Mouse (Mus musculus): ENCODE data around the gene Rimklb. TPM values are rescaled to one million over a fixed set of nuclear protein-coding genes. Genes with fewer than 3 reads are reported as not detected.

Gene Rimklb
- polyA plus RNA-seq, 1 experiment from 2014 or later = 13.1 TPM

DNA sequence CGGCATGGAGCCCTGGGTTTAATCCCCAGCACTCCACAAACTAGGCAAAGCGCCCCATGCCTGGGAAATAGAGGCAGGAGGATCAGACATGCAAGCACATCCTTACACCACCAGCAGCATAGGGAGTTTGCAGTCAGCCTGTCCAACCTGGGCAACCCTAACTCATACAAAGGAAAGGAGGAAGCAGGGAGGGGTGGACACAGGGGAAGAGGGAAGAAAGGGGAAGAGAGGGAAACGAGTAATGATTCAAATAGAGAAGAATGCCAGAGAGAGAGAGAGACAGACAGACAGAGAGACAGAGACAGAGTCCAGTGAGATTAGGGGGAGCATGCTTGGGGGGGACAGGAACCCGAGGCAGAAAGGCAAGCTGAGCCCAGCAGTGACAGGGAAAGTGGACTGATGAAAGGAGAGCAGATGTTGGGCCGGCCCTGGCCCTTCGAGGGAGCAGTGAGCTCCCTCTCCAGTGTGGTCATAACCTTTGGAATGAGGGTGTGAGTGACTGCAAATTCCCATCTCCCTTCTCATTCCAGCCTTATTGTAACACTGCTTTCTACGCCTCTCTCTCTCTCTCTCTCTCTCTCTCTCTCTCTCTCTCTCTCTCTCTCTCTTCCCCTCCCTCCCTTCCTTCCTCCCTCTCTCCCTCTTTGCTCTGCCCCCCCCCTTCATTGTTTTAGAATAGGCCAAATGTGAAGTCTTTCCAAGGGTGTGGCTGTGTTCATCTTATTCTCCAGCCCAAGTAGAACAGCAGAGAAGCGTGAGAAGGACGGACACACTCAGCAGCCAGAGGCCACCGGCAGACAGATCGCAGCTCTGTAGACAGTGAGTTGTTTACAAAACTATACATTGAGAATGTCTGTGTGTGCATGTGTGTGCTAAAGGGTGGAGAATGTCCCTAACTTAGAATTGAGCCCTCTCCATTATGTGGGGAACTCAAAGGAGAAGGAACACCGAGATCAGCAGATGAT, 14.6 kb upstream of the Rimklb start:
- DNase-seq (ENCODE audit: low spot score) = no peak
- WGBS = 38% methylated on average over 12 of the region's 12 CpGs
- H3K4me3 ChIP-seq (ENCODE audit: low read depth, low read length) = no peak overlapping the region
- H3K27ac ChIP-seq (ENCODE audit: low read depth) = no peak overlapping the region
- H3K9ac ChIP-seq (ENCODE audit: low read length) = no peak overlapping the region
- no peaks in the 10 kb centered on the region for H3K27me3 ChIP-seq (replicated peaks; ENCODE audit: control insufficient read depth, insufficient read depth, low read length)
- no peaks in the 10 kb centered on the region for H3K4me1 ChIP-seq (replicated peaks; ENCODE audit: control insufficient read depth, insufficient read depth, low read length)
- ATAC-seq (replicated peaks; ENCODE audit: low FRiP score, low TSS enrichment, low read depth) = no peak
- H3K36me3 ChIP-seq (ENCODE audit: control insufficient read depth, insufficient read depth, low read length) = no peaks in the 10 kb centered on the region
- no peak overlapping the region for H3K4me2 ChIP-seq (ENCODE audit: low read length)
- H3K9me3 ChIP-seq (ENCODE audit: control insufficient read depth, low read length) = no peaks in the 10 kb centered on the region

DNA sequence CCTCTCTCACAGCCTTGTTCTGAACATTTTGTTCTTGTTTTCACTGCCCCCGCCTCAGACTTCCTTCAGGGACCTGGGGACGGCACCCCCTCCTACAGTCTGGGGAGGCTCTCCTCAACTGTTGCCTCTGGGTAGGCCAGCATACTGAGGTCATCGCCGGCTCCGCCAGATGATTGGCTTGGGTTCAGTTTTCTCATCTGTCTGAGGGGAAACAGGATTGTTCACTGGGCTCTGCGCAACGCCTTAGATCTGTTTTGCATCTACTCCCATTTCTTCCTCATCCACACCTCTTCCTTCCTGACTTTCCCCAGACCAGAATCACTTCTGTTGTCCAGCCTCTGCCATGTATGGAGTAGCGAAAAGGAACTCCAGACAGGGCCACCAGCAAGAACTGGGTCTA, 9.9 kb upstream of the Rimklb start:
- ATAC-seq (replicated peaks; ENCODE audit: low FRiP score, low TSS enrichment, low read depth) (no peak), DNase-seq (ENCODE audit: low spot score) (no peak)
- Histone ChIP-seq H3K27ac (ENCODE audit: low read depth) (no peak overlapping the region), H3K36me3 (ENCODE audit: control insufficient read depth, insufficient read depth, low read length) (no peaks in the 10 kb centered on the region), H3K4me1 (replicated peaks; ENCODE audit: control insufficient read depth, insufficient read depth, low read length) (no peaks in the 10 kb centered on the region), H3K9ac (ENCODE audit: low read length) (no peak overlapping the region), H3K4me2 (ENCODE audit: low read length) (no peak overlapping the region), H3K27me3 (replicated peaks; ENCODE audit: control insufficient read depth, insufficient read depth, low read length) (no peaks in the 10 kb centered on the region), H3K4me3 (ENCODE audit: low read depth, low read length) (no peak overlapping the region), H3K9me3 (ENCODE audit: control insufficient read depth, low read length) (no peaks in the 10 kb centered on the region)
- WGBS = 78% methylated on average over 8 of the region's 8 CpGs

DNA sequence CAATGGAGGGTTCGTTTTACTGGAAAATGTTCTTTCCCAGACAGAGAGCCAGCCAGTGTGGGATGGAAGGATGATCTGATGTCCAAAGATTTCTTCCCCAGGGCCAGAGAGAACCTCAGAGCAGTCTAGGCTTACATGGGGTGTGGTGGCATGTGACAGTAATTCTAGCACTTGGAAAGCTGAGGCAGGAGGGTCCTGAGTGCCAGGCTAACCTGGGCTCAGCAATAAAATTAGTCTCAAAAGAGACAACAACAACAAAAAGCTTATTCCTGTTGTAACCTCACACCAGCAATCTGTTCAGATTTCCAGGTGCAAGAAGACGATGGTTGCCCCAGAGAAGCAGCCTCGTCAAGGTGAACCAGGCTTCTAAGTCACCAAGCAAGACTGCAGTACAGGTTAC, 7.0 kb upstream of the Rimklb start, which contains the start of gene Mfap5:
Gene Mfap5 (plus strand): TSS at position 301 of the 400 bp plus-strand sequence.
- no peak within 1 kb of the TSS for H3K27ac ChIP-seq (ENCODE audit: low read depth)
- WGBS = 89% methylated on average over 3 of the region's 3 CpGs
- H3K27me3 ChIP-seq (replicated peaks; ENCODE audit: control insufficient read depth, insufficient read depth, low read length) = no peaks in the 10 kb centered on the region
- no peak within 1 kb of the TSS for H3K4me3 ChIP-seq (ENCODE audit: low read depth, low read length)
- no peaks in the 10 kb centered on the region for H3K9me3 ChIP-seq (ENCODE audit: control insufficient read depth, low read length)
- ATAC-seq (replicated peaks; ENCODE audit: low FRiP score, low TSS enrichment, low read depth) = no peak
- no peak for DNase-seq (ENCODE audit: low spot score)
- no peak within 1 kb of the TSS for H3K4me2 ChIP-seq (ENCODE audit: low read length)
- H3K4me1 ChIP-seq (replicated peaks; ENCODE audit: control insufficient read depth, insufficient read depth, low read length) = no peaks in the 10 kb centered on the region
- H3K36me3 ChIP-seq (ENCODE audit: control insufficient read depth, insufficient read depth, low read length) = no peaks in the 10 kb centered on the region
- no peak within 1 kb of the TSS for H3K9ac ChIP-seq (ENCODE audit: low read length)

DNA sequence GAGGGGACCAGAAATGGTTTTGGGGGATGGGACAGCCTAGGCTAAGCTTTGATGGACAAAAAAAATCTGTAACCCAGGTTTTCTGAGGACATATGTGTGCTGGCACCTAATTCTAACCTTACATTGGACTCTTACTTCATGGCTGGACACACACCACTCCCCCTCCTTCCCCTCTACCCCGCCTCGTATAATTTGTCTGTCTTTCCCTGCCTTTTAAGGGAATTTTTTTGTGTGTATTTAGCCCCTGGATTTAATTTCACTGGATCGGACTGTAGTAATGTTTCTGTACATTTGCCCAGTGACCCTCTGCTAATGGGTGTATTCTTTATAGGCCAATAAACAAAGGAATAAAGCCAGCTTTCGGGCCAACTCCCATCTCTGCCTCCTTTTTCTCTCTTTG, 6.5 kb upstream of the Rimklb start:
- DNase-seq (ENCODE audit: low spot score) (no peak), ATAC-seq (replicated peaks; ENCODE audit: low FRiP score, low TSS enrichment, low read depth) (no peak)
- Histone ChIP-seq H3K27me3 (replicated peaks; ENCODE audit: control insufficient read depth, insufficient read depth, low read length) (no peaks in the 10 kb centered on the region), H3K36me3 (ENCODE audit: control insufficient read depth, insufficient read depth, low read length) (no peaks in the 10 kb centered on the region), H3K4me2 (ENCODE audit: low read length) (no peak overlapping the region), H3K4me1 (replicated peaks; ENCODE audit: control insufficient read depth, insufficient read depth, low read length) (no peaks in the 10 kb centered on the region), H3K27ac (ENCODE audit: low read depth) (no peak overlapping the region), H3K9ac (ENCODE audit: low read length) (no peak overlapping the region), H3K4me3 (ENCODE audit: low read depth, low read length) (no peak overlapping the region), H3K9me3 (ENCODE audit: control insufficient read depth, low read length) (no peaks in the 10 kb centered on the region)
- WGBS = 49% methylated on average over 4 of the region's 4 CpGs

DNA sequence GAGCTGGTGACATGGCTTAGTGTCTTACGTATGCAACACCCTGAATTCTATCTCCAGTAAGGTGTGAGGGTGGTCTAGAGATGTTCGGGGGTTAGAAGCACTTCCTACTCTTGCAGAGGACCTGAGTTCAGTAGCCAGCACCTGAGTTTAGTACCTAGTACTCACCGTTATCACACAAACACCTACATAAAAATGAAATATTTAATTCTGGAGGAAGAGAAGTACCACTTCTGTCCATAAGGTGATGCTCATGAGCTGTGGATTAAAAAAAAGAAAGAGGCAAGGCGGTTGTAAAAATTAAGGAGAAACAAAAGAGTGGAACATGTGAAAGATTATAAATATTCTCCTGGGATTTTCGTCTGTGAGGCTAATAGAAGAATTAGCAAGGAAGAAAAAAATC, 2.1 kb downstream of the Rimklb start:
- 29% methylated on average over 5 of the region's 5 CpGs for WGBS
- Histone ChIP-seq H3K36me3 (ENCODE audit: control insufficient read depth, insufficient read depth, low read length) (no peaks in the 10 kb centered on the region), H3K9ac (ENCODE audit: low read length) (no peak overlapping the region), H3K9me3 (ENCODE audit: control insufficient read depth, low read length) (no peaks in the 10 kb centered on the region), H3K4me2 (ENCODE audit: low read length) (no peak overlapping the region), H3K27me3 (replicated peaks; ENCODE audit: control insufficient read depth, insufficient read depth, low read length) (no peaks in the 10 kb centered on the region), H3K4me1 (replicated peaks; ENCODE audit: control insufficient read depth, insufficient read depth, low read length) (peaks cover 23% of the 10 kb centered on the region; the same call in 1 of the 2 replicates), H3K27ac (ENCODE audit: low read depth) (peak overlapping the region; percentile 83; the same call in 1 of the 2 replicates), H3K4me3 (ENCODE audit: low read depth, low read length) (no peak overlapping the region)
- ATAC-seq (replicated peaks; ENCODE audit: low FRiP score, low TSS enrichment, low read depth) = no peak
- no peak for DNase-seq (ENCODE audit: low spot score)

DNA sequence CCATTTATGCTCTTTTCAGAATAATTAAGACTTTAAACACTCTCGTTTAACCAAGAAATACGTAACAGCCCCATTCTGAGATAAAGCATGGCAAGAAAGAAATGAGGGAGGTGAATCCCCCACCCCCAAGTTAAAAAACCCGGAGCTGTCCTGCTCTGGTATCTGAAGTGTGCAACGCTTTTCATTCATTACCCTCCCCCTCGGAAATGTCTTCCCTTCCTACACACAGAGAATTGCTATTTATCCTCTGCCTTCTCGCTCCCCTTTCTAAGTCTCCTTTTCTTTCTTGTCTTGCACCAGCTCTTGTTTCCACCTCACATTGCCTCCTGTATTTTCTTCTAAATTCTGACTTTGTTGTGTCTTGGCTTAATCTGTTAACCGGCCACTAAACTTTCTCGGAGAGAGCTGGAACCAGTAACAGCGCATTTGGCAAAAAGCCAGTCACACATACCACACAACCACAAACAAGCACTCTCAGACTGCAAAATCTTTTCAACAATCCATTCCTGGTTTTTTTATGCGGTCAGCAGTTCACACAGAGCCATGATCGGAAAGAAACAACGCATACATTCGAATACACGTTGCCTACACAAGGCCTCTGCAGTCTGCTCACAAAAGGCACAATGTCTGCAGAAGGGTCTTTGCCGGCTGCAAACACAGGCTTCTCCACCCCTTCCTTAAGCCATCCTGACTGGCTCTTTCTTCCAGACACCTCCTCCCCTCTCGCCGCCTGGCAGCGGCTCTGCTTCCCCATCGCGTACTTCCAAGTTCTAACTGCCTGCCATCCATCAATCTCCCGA, 3.3 kb downstream of the Rimklb start:
- WGBS = 9% methylated on average over 21 of the region's 21 CpGs
- H3K36me3 ChIP-seq (ENCODE audit: control insufficient read depth, insufficient read depth, low read length) = no peaks in the 10 kb centered on the region
- no peaks in the 10 kb centered on the region for H3K9me3 ChIP-seq (ENCODE audit: control insufficient read depth, low read length)
- peak overlapping the region; percentile 39 for H3K4me2 ChIP-seq (ENCODE audit: low read length)
- peaks cover 29% of the 10 kb centered on the region for H3K4me1 ChIP-seq (replicated peaks; ENCODE audit: control insufficient read depth, insufficient read depth, low read length)
- H3K4me3 ChIP-seq (ENCODE audit: low read depth, low read length) = peak overlapping the region; percentile 3; the same call in 1 of the 2 replicates
- H3K9ac ChIP-seq (ENCODE audit: low read length) = no peak overlapping the region
- DNase-seq (ENCODE audit: low spot score) (peak; percentile 74), ATAC-seq (replicated peaks; ENCODE audit: low FRiP score, low TSS enrichment, low read depth) (0 out of 2 replicates have a peak, but pooled peaks have one; percentile 13)
- H3K27me3 ChIP-seq (replicated peaks; ENCODE audit: control insufficient read depth, insufficient read depth, low read length) = no peaks in the 10 kb centered on the region
- peak overlapping the region; percentile 83 for H3K27ac ChIP-seq (ENCODE audit: low read depth)

DNA sequence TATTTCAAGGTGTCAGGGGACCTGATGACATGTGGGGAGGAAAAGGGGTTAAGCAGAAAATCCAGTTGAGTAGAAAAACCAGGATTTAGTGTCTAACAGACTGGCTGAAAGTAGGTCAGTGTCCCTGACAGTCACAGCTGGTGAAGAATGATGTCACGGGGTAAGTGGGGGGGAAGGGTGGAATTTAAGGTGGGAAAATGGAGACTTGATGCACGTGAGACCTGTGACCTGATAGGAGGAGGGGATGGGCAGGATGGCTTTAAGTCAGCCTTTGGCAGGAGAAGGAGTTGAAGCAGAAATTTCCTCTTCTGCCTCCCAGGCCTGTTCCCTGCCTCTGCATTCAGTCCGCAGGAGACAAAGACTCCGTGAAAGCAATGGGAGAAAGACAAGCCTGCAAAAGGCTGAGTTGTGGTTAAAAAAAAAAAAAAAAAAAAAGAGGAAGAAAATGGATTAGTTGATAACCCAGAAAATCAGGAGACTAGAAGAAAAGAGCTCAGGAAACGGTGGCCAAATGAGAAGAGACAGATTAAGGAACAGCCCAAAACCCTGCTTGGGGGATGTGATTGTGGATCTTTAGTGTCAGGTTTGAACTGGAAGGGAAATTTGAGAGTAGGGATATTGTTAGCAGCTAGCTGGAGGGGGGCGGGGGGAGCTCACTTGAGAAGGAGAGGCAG, 4.6 kb downstream of the Rimklb start:
- Histone ChIP-seq H3K27ac (ENCODE audit: low read depth) (no peak overlapping the region), H3K4me2 (ENCODE audit: low read length) (no peak overlapping the region), H3K9me3 (ENCODE audit: control insufficient read depth, low read length) (no peaks in the 10 kb centered on the region), H3K36me3 (ENCODE audit: control insufficient read depth, insufficient read depth, low read length) (no peaks in the 10 kb centered on the region), H3K9ac (ENCODE audit: low read length) (no peak overlapping the region), H3K4me3 (ENCODE audit: low read depth, low read length) (no peak overlapping the region), H3K27me3 (replicated peaks; ENCODE audit: control insufficient read depth, insufficient read depth, low read length) (no peaks in the 10 kb centered on the region), H3K4me1 (replicated peaks; ENCODE audit: control insufficient read depth, insufficient read depth, low read length) (peaks cover 29% of the 10 kb centered on the region)
- ATAC-seq (replicated peaks; ENCODE audit: low FRiP score, low TSS enrichment, low read depth) (no peak), DNase-seq (ENCODE audit: low spot score) (no peak)
- whole genome bisulfite sequencing = 48% methylated on average over 6 of the region's 6 CpGs

DNA sequence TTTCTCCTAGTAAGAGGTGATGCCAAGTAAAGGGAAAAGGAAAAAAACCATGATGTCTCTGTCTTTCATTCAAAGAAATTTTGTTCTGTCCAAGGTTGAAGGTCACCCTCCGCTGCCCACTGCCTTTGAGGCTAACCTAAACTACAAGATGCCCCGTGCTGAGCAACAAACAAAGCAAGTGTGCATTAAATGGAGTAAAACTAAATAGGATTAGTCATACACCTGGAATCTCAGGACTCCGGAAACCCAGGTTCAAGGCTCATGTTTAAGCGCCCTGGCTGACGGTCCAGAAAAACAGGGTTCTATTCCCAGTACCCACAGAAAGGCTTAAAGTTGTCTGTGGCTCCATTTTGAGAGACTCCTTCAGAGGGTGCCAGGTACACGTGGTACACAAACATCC, 6.1 kb downstream of the Rimklb start:
- Histone ChIP-seq H3K36me3 (ENCODE audit: control insufficient read depth, insufficient read depth, low read length) (no peaks in the 10 kb centered on the region), H3K4me1 (replicated peaks; ENCODE audit: control insufficient read depth, insufficient read depth, low read length) (peaks cover 29% of the 10 kb centered on the region), H3K9ac (ENCODE audit: low read length) (no peak overlapping the region), H3K27ac (ENCODE audit: low read depth) (no peak overlapping the region), H3K4me2 (ENCODE audit: low read length) (peak overlapping the region; percentile 83; the same call in 1 of the 2 replicates), H3K27me3 (replicated peaks; ENCODE audit: control insufficient read depth, insufficient read depth, low read length) (no peaks in the 10 kb centered on the region), H3K4me3 (ENCODE audit: low read depth, low read length) (no peak overlapping the region; the same call in 1 of the 2 replicates), H3K9me3 (ENCODE audit: control insufficient read depth, low read length) (no peaks in the 10 kb centered on the region)
- DNase-seq (ENCODE audit: low spot score) (peak; percentile 47), ATAC-seq (replicated peaks; ENCODE audit: low FRiP score, low TSS enrichment, low read depth) (no peak)
- 35% methylated on average over 6 of the region's 6 CpGs for WGBS

Data from intestine, embryonic 14.5 days (tissue).